ENCODE assay signal across 17 mouse cellular contexts in genomic region chr7:141870553-141870952, GRCm38 (mm10). TPM values are rescaled to one million over a fixed set of nuclear protein-coding genes. Genes with fewer than 3 reads are reported as not detected.
DNase-seq lines count a peak whose midpoint lies in the region; TF ChIP-seq lines count a peak whose summit lies in the region.
"Had no signal": no experiment of that assay in that cellular context is flagged by ENCODE, and none has a peak within 500 bp of the region (broad histone marks: within the 10 kb centered on the region; RNA-seq: fewer than 3 reads in every experiment).

No protein-coding gene starts in this region.

- no peak for TF ChIP-seq CTCF in thymus, adult 2 months (IDR thresholded peaks at IDR 0.05; ENCODE audit: borderline replicate concordance, control insufficient read depth, extremely low read depth, insufficient read depth, low read length, poor library complexity)

- TF ChIP-seq POLR2A in thymus, adult 2 months (IDR thresholded peaks at IDR 0.05; ENCODE audit: control insufficient read depth, extremely low read depth, insufficient read depth, low read length, poor library complexity) = no peak

- H3K4me3 ChIP-seq in thymus, adult 2 months (ENCODE audit: control insufficient read depth, insufficient read depth, low read length) = no peak overlapping the region
- H3K4me3 ChIP-seq: heart, embryonic 10.5 days; lung, embryonic 15.5 days had no signal

- no peaks in the 10 kb centered on the region for H3K4me1 ChIP-seq in thymus, adult 2 months (replicated peaks; ENCODE audit: control insufficient read depth, insufficient read depth, low read length)
- H3K4me1 ChIP-seq: lung, embryonic 15.5 days had no signal

- WGBS in thymus, adult 2 months = 87% methylated on average over 5 of the region's 5 CpGs

- H3K27ac ChIP-seq in thymus, adult 2 months (ENCODE audit: control insufficient read depth, insufficient read depth, low read length) = no peak overlapping the region
- H3K27ac ChIP-seq: heart, embryonic 10.5 days; lung, embryonic 15.5 days had no signal

- DNase-seq in adrenal gland, postnatal 14 days = peak; percentile 27
- no peak for DNase-seq in adrenal gland, postnatal 25 days
- DNase-seq in kidney, postnatal 10 days = peak; percentile 11
- DNase-seq in kidney, postnatal 25 days = no peak
- peak; percentile 16 for DNase-seq in thymus, adult 2 months
- DNase-seq in thymus, postnatal 0 days (ENCODE audit: low spot score) = no peak
- peak; percentile 40 for DNase-seq in thymus, postnatal 4 days
- DNase-seq in spleen, postnatal 10 days (ENCODE audit: low spot score in 2 of 2) = no peak
- DNase-seq: B cell, adult 2 months; cerebellum, adult 11 months; kidney, adult 18-20 months; layer of hippocampus, adult 9-11 months had no signal

- no peaks in the 10 kb centered on the region for H3K36me3 ChIP-seq in thymus, adult 2 months (ENCODE audit: control insufficient read depth, insufficient read depth, low read length)

- no peaks in the 10 kb centered on the region for H3K27me3 ChIP-seq in thymus, adult 2 months (ENCODE audit: control insufficient read depth, insufficient read depth, low read length)
- H3K27me3 ChIP-seq: lung, embryonic 15.5 days had no signal

RNA-seq across cellular contexts. Expression of gene Muc5b, which starts 31.7 kb away (rescaled TPM):
- not detected in 2 replicates for total RNA-seq in adrenal gland, postnatal 14 days (2021)
- not detected in 2 replicates for total RNA-seq in adrenal gland, postnatal 25 days (2021)
- 0.23 and 0.50 TPM in 2 replicates for polyA plus RNA-seq in thymus, adult 2 months (2012; rRNA removed)
- polyA plus RNA-seq in thymus, postnatal 0 days (2015; fragmentation: Nextera tagmentation; extraction: Ambion mirVana) = 0.77 and 1.2 TPM in 2 replicates
- total RNA-seq: adrenal gland, adult 18-20 months; left cerebral cortex, postnatal 36 days; megakaryocyte-erythroid progenitor cell, adult 5-6 weeks had no signal

RNA-seq across cellular contexts. Expression of gene Tollip, which starts 47.8 kb away (rescaled TPM):
- 47.8 and 52.5 TPM in 2 replicates for total RNA-seq in adrenal gland, postnatal 14 days (2021)
- total RNA-seq in adrenal gland, postnatal 25 days (2021) = 50.6 and 53.8 TPM in 2 replicates
- 131 and 134 TPM in 2 replicates for polyA plus RNA-seq in thymus, adult 2 months (2012; rRNA removed)
- 50.6 and 51.6 TPM in 2 replicates for polyA plus RNA-seq in thymus, postnatal 0 days (2015; fragmentation: Nextera tagmentation; extraction: Ambion mirVana)

Comparison
In these comparisons a context has a peak if more than half of its experiments do, and no peak if none do; other contexts are left out.
1. DNase-seq: peak in adrenal gland, postnatal 14 days (single experiment), kidney, postnatal 10 days (single experiment), thymus, adult 2 months (single experiment) and thymus, postnatal 4 days (single experiment); none in adrenal gland, postnatal 25 days (single experiment), kidney, postnatal 25 days (0 of 2), thymus, postnatal 0 days (single experiment) and spleen, postnatal 10 days (0 of 2).